Mouse (Mus musculus) MEL (cell line): ENCODE data around the gene Cep350.

Experiments used
- CTCF ChIP-seq, 3 experiments: IDR thresholded peaks in 2 of 3; conservative IDR thresholded peaks in 1 of 3; 2 replicates each; pipeline ENCODE4 v1.5.1; 2011 to 2012; ENCODE audit warnings: low read length in 3 of 3, low read depth in 2 of 3, mild to moderate bottlenecking in 2 of 3, improper control_type of control experiment in 1 of 3, inconsistent platforms in 1 of 3, mixed read lengths in 1 of 3, moderate library complexity in 1 of 3; ENCODE audit not compliant: control insufficient read depth in 1 of 3, insufficient read depth in 1 of 3, poor library complexity in 1 of 3, severe bottlenecking in 1 of 3
- E2F4 ChIP-seq: IDR thresholded peaks from 2 replicates; pipeline ENCODE4 v1.6.1; 2011; ENCODE audit warnings: low read depth, low read length, improper control_type of control experiment, borderline replicate concordance
- GATA1 ChIP-seq: IDR thresholded peaks from 2 replicates; pipeline ENCODE4 v1.6.1; 2011; ENCODE audit warnings: low read depth, low read length, improper control_type of control experiment
- KAT2A ChIP-seq: conservative IDR thresholded peaks from 2 replicates; pipeline ENCODE4 v1.6.1; 2012; ENCODE audit warnings: low read depth, low read length, improper control_type of control experiment, inconsistent platforms
- POLR2A ChIP-seq, 2 experiments: IDR thresholded peaks; 2 replicates each; pipeline ENCODE4 v1.6.1; 2011 to 2012; ENCODE audit warnings: low read length in 2 of 2, mild to moderate bottlenecking in 2 of 2, control low read depth in 1 of 2, improper control_type of control experiment in 1 of 2, low read depth in 1 of 2, moderate library complexity in 1 of 2; ENCODE audit not compliant: control insufficient read depth in 1 of 2, insufficient read depth in 1 of 2, poor library complexity in 1 of 2
- TAL1 ChIP-seq: IDR thresholded peaks from 2 replicates; pipeline ENCODE4 v1.6.1; 2012; ENCODE audit warnings: mild to moderate bottlenecking, inconsistent platforms, low read length, moderate library complexity, mixed read lengths

GRCm38 (mm10) chr1:155809706-155810442, 163.2 kb downstream of the Cep350 start:
- TF ChIP-seq KAT2A (no peak), POLR2A (IDR thresholded peaks at IDR 0.05; ENCODE audit: control insufficient read depth in 1 of 2, insufficient read depth in 1 of 2, low read depth in 1 of 2, low read length in 2 of 2, poor library complexity in 1 of 2) (no peak), TAL1 (no peak), CTCF (IDR thresholded peaks at IDR 0.05 in 2 of 3, conservative IDR thresholded peaks at IDR 0.05 in 1 of 3; ENCODE audit: control insufficient read depth in 1 of 3, insufficient read depth in 1 of 3, low read depth in 2 of 3, low read length in 3 of 3, poor library complexity in 1 of 3, severe bottlenecking in 1 of 3) (no peak), GATA1 (no peak), E2F4 (no peak)
